Mouse (Mus musculus): ENCODE data around the gene Wfdc9. TPM values are rescaled to one million over a fixed set of nuclear protein-coding genes. Genes with fewer than 3 reads are reported as not detected.
"Not testable (repeated sequence)": the region's sequence is repeated elsewhere in the genome, so short reads cannot be mapped to it uniquely, and the experiment has no call there.

Gene Wfdc9
- polyA plus RNA-seq, 1 experiment from 2014 or later: not detected

DNA sequence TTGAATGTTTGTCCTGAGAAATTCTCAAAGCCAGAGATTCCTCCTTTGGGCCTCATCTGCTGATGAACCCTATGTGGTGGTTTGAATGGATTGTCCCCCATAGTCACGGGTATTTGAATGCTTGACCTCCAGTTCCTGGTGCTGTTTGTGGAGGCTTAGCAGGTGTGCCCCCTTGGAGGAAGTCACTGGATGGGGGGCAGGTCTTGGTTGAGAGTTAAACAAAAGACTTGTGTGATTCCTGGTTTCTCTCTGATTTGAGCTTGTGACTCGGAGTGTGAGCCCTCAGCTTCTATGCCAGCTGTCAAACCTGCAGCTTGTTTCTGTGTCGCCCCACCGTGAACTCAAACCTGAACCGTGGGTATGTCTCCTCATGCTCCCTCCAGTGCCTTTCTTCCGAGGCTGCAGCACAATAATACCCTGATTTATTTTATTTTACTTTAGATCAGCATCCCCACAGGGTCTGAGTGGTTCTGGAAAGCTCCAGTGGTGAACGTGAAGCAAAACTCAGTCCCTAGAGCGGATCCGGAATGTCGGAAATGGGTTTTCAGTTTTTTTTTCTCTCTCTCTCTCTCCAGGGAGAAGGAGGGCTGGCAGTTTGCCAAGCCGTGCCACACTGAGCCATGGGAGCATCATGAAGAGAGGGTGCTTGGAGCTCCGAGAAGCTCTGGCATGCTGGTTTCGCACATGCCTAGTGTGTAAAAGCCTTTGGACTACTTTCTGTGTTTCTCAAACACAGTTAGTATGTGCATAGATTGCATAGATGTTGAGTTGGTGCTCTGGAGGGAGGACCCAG is 14.3 kb downstream of the Wfdc9 start:
- no peak for ATAC-seq (ENCODE audit: low FRiP score, low TSS enrichment)
- no peak overlapping the region for H3K9ac ChIP-seq (replicated peaks; ENCODE audit: low read length)
- no peak overlapping the region for H3K4me2 ChIP-seq (ENCODE audit: low read length)
- no peaks in the 10 kb centered on the region for H3K36me3 ChIP-seq (ENCODE audit: control insufficient read depth, insufficient read depth, low read length)
- DNase-seq: no peak
- no peak overlapping the region for H3K4me3 ChIP-seq (replicated peaks; ENCODE audit: low read depth, low read length)
- H3K27me3 ChIP-seq (ENCODE audit: control insufficient read depth, insufficient read depth, low read length): no peaks in the 10 kb centered on the region
- H3K9me3 ChIP-seq (ENCODE audit: control insufficient read depth, low read length): no peaks in the 10 kb centered on the region
- H3K27ac ChIP-seq (replicated peaks; ENCODE audit: low read depth, low read length): no peak overlapping the region
- no peaks in the 10 kb centered on the region for H3K4me1 ChIP-seq (ENCODE audit: control insufficient read depth, insufficient read depth, low read length)
- 76% methylated on average over 13 of the region's 13 CpGs for WGBS

DNA sequence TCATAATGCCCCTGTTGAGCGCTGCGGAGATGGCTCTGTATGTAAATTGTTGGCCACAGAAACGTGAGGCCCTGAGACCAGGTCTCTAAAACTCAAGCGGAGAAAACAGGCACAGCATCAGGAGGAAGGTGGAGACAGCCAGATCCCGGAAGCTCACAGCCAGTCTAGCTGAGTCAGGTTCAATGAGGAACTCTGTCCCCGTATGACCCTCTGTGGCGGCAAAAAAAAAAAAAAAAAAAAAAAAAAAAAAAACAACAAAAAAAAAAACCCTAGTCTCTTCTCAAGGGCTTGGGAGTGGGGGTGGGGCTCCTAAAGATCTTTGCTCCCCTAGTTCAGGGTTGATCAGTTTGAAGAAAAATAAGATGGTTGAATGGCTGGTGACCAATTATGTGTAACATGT is 15.3 kb downstream of the Wfdc9 start:
- Histone ChIP-seq H3K4me1 (ENCODE audit: control insufficient read depth, insufficient read depth, low read length) (no peaks in the 10 kb centered on the region), H3K27me3 (ENCODE audit: control insufficient read depth, insufficient read depth, low read length) (no peaks in the 10 kb centered on the region), H3K4me2 (ENCODE audit: low read length) (no peak overlapping the region), H3K27ac (replicated peaks; ENCODE audit: low read depth, low read length) (no peak overlapping the region), H3K9me3 (ENCODE audit: control insufficient read depth, low read length) (no peaks in the 10 kb centered on the region), H3K4me3 (replicated peaks; ENCODE audit: low read depth, low read length) (no peak overlapping the region), H3K36me3 (ENCODE audit: control insufficient read depth, insufficient read depth, low read length) (no peaks in the 10 kb centered on the region), H3K9ac (replicated peaks; ENCODE audit: low read length) (no peak overlapping the region)
- WGBS: 66% methylated on average over 7 of the region's 7 CpGs
- DNase-seq: no peak
- ATAC-seq (ENCODE audit: low FRiP score, low TSS enrichment): no peak

GRCm38 (mm10) chr2:164638696-164639095 is 17.7 kb downstream of the Wfdc9 start, which contains the start of gene Wfdc16:
Wfdc16 (minus strand) TSS chr2:164638796.
- Histone ChIP-seq H3K27ac (replicated peaks; ENCODE audit: low read depth, low read length) (no peak within 1 kb of the TSS), H3K4me2 (ENCODE audit: low read length) (no peak within 1 kb of the TSS), H3K9me3 (ENCODE audit: control insufficient read depth, low read length) (no peaks in the 10 kb centered on the region), H3K36me3 (ENCODE audit: control insufficient read depth, insufficient read depth, low read length) (no peaks in the 10 kb centered on the region), H3K9ac (replicated peaks; ENCODE audit: low read length) (no peak within 1 kb of the TSS), H3K4me1 (ENCODE audit: control insufficient read depth, insufficient read depth, low read length) (no peaks in the 10 kb centered on the region), H3K27me3 (ENCODE audit: control insufficient read depth, insufficient read depth, low read length) (no peaks in the 10 kb centered on the region), H3K4me3 (replicated peaks; ENCODE audit: low read depth, low read length) (no peak within 1 kb of the TSS)
- ATAC-seq (ENCODE audit: low FRiP score, low TSS enrichment) (no peak), DNase-seq (no peak)
- WGBS: 92% methylated on average over 3 of the region's 3 CpGs

DNA sequence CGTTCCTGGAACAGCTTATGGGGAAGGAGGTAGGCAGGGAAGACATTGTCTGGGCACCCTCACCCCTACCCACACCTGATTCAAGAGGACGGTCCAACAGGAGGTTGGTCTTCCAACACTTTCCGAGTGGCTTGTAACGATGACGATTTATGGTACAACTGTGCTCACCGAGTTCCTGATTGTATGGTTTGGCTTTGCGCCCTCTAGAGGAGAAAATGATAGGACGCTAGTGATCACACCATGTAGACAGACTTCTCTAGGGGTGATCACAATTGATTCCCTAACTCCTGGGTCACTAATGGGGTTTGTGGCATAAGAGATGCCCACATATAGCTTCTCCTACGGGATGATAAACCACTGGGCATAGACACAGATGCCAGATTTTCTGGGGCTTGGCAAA is 21.1 kb downstream of the Wfdc9 start:
- DNase-seq: no peak

DNA sequence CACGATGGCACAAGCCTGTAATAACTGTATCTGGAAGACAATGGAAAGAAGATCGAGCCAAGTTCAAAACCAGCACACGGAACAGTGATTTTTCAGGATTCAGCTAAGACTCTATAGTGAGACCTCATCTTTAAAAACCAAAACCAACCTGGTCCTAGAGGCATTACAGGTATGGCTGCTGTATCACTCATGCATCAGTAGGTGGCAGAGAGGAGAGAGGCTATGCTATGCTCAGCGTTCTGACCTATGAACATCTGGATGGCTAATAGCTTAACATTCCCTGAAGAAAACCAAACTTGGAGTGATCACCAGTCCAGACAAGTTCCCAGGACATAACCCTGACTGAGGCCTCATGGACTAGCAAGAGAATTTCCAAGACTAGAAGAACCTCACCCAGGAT is 34.6 kb downstream of the Wfdc9 start:
- H3K4me1 ChIP-seq (ENCODE audit: control insufficient read depth, insufficient read depth, low read length): no peaks in the 10 kb centered on the region
- no peaks in the 10 kb centered on the region for H3K27me3 ChIP-seq (ENCODE audit: control insufficient read depth, insufficient read depth, low read length)
- WGBS: 86% methylated on average over 4 of the region's 4 CpGs
- H3K9me3 ChIP-seq (ENCODE audit: control insufficient read depth, low read length): no peaks in the 10 kb centered on the region
- H3K36me3 ChIP-seq (ENCODE audit: control insufficient read depth, insufficient read depth, low read length): no peaks in the 10 kb centered on the region
- ATAC-seq (ENCODE audit: low FRiP score, low TSS enrichment): no peak
- H3K4me3 ChIP-seq (replicated peaks; ENCODE audit: low read depth, low read length): no peak overlapping the region
- no peak overlapping the region for H3K9ac ChIP-seq (replicated peaks; ENCODE audit: low read length)
- no peak overlapping the region for H3K4me2 ChIP-seq (ENCODE audit: low read length)
- no peak overlapping the region for H3K27ac ChIP-seq (replicated peaks; ENCODE audit: low read depth, low read length)
- no peak for DNase-seq

More for the DNA sequence above, 21.1 kb downstream of the Wfdc9 start:
- Histone ChIP-seq H3K27me3 (ENCODE audit: control insufficient read depth, insufficient read depth, low read length) (no peaks in the 10 kb centered on the region), H3K27ac (replicated peaks; ENCODE audit: low read depth, low read length) (no peak overlapping the region), H3K9ac (replicated peaks; ENCODE audit: low read length) (no peak overlapping the region), H3K4me3 (replicated peaks; ENCODE audit: low read depth, low read length) (no peak overlapping the region), H3K4me1 (ENCODE audit: control insufficient read depth, insufficient read depth, low read length) (no peaks in the 10 kb centered on the region), H3K4me2 (ENCODE audit: low read length) (no peak overlapping the region), H3K9me3 (ENCODE audit: control insufficient read depth, low read length) (no peaks in the 10 kb centered on the region), H3K36me3 (ENCODE audit: control insufficient read depth, insufficient read depth, low read length) (no peaks in the 10 kb centered on the region)
- 81% methylated on average over 9 of the region's 9 CpGs for WGBS
- ATAC-seq (ENCODE audit: low FRiP score, low TSS enrichment): no peak

DNA sequence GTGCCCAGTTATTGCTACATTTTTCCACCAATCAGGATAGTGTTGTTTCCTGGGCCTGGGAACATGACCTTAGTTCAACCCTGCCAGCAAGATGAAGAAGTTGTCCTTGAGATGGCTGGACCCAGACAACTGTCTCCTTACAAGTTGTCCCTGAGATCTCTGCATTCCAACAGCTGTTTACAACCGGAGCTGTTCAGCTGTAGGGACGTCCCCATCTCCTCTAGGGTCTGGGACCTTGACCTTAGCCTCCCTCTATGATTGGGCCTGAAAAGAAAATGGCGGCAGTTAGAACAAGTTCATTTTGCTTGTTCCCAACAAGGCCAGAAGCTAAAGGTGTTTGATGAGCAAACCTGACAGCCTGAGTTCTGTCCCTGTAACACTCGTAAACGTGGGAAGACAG is 37.3 kb downstream of the Wfdc9 start:
- Histone ChIP-seq H3K27me3 (ENCODE audit: control insufficient read depth, insufficient read depth, low read length) (no peaks in the 10 kb centered on the region), H3K4me3 (replicated peaks; ENCODE audit: low read depth, low read length) (no peak overlapping the region), H3K9ac (replicated peaks; ENCODE audit: low read length) (no peak overlapping the region), H3K36me3 (ENCODE audit: control insufficient read depth, insufficient read depth, low read length) (no peaks in the 10 kb centered on the region), H3K27ac (replicated peaks; ENCODE audit: low read depth, low read length) (no peak overlapping the region), H3K4me1 (ENCODE audit: control insufficient read depth, insufficient read depth, low read length) (no peaks in the 10 kb centered on the region), H3K9me3 (ENCODE audit: control insufficient read depth, low read length) (no peaks in the 10 kb centered on the region), H3K4me2 (ENCODE audit: low read length) (no peak overlapping the region)
- no peak for DNase-seq
- no peak for ATAC-seq (ENCODE audit: low FRiP score, low TSS enrichment)
- whole genome bisulfite sequencing: 90% methylated on average over 5 of the region's 5 CpGs

GRCm38 (mm10) chr2:164615386-164615785 is 41.0 kb downstream of the Wfdc9 start:
- no peak overlapping the region for H3K9ac ChIP-seq (replicated peaks; ENCODE audit: low read length)
- WGBS: 90% methylated on average over 3 of the region's 3 CpGs

DNA sequence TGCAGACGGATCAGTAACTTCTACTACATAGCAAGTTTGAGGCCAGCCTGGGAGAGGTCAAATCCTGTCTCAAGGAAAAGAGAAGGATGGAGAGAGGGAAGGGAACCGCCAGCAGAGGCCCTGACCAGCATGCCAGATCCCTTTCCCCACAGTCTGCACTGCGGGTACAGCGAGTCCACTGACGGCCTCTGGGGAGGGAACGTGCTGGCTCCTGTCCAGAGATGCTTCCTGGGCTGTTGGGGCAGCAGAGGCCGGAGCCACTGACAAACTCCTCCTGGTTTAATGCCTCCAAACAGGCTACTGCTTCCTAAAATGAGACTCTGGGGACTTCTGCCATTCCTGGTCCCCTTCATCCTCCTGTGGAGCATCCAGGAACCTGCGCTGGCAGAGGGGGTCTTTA is 42.9 kb downstream of the Wfdc9 start, which contains the start of the genes Wfdc6b and Wfdc8:
Gene Wfdc6b, plus strand, starts transcription at position 52 of the 400 bp plus-strand sequence.
Gene Wfdc8, minus strand, starts transcription at position 156 of the 400 bp plus-strand sequence.
- 60% methylated on average over 8 of the region's 8 CpGs for WGBS
- ATAC-seq (ENCODE audit: low FRiP score, low TSS enrichment); H3K9me3 ChIP-seq (ENCODE audit: control insufficient read depth, low read length); H3K4me1 ChIP-seq (ENCODE audit: control insufficient read depth, insufficient read depth, low read length); H3K4me2 ChIP-seq (ENCODE audit: low read length); H3K4me3 ChIP-seq (replicated peaks; ENCODE audit: low read depth, low read length); H3K9ac ChIP-seq (replicated peaks; ENCODE audit: low read length); H3K27me3 ChIP-seq (ENCODE audit: control insufficient read depth, insufficient read depth, low read length); H3K36me3 ChIP-seq (ENCODE audit: control insufficient read depth, insufficient read depth, low read length); H3K27ac ChIP-seq (replicated peaks; ENCODE audit: low read depth, low read length): not testable (repeated sequence)
- peak; percentile 4 for DNase-seq

More at GRCm38 (mm10) chr2:164615386-164615785, 41.0 kb downstream of the Wfdc9 start:
- ATAC-seq (ENCODE audit: low FRiP score, low TSS enrichment) (no peak), DNase-seq (no peak)
- Histone ChIP-seq H3K4me3 (replicated peaks; ENCODE audit: low read depth, low read length) (no peak overlapping the region), H3K27me3 (ENCODE audit: control insufficient read depth, insufficient read depth, low read length) (no peaks in the 10 kb centered on the region), H3K9me3 (ENCODE audit: control insufficient read depth, low read length) (no peaks in the 10 kb centered on the region), H3K36me3 (ENCODE audit: control insufficient read depth, insufficient read depth, low read length) (no peaks in the 10 kb centered on the region), H3K27ac (replicated peaks; ENCODE audit: low read depth, low read length) (no peak overlapping the region), H3K4me2 (ENCODE audit: low read length) (no peak overlapping the region), H3K4me1 (ENCODE audit: control insufficient read depth, insufficient read depth, low read length) (no peaks in the 10 kb centered on the region)

DNA sequence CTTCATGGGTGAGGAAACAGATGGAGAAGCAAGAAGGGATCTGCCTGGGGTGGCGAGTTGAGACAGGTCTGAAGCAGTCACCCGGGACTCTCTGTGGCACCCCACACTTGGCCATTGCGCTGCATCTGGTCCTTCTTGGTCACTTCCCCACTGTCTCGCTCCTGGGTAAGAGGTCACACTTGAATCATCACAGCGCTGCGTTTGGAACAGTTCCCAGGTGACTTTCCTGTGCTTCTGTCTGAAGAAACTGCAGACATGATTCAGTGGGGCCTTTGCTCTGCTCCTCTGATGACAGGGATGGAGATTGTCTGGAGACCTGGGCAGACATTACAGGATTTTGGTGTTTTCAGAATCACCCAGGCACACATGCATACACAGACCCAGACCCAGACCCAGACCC is 47.6 kb downstream of the Wfdc9 start:
- H3K9me3 ChIP-seq (ENCODE audit: control insufficient read depth, low read length): no peaks in the 10 kb centered on the region
- no peak overlapping the region for H3K4me3 ChIP-seq (replicated peaks; ENCODE audit: low read depth, low read length)
- 71% methylated on average over 6 of the region's 6 CpGs for WGBS
- no peak overlapping the region for H3K4me2 ChIP-seq (ENCODE audit: low read length)
- H3K36me3 ChIP-seq (ENCODE audit: control insufficient read depth, insufficient read depth, low read length): no peaks in the 10 kb centered on the region
- DNase-seq: no peak
- H3K4me1 ChIP-seq (ENCODE audit: control insufficient read depth, insufficient read depth, low read length): no peaks in the 10 kb centered on the region
- no peaks in the 10 kb centered on the region for H3K27me3 ChIP-seq (ENCODE audit: control insufficient read depth, insufficient read depth, low read length)
- H3K27ac ChIP-seq (replicated peaks; ENCODE audit: low read depth, low read length): no peak overlapping the region
- no peak overlapping the region for H3K9ac ChIP-seq (replicated peaks; ENCODE audit: low read length)
- no peak for ATAC-seq (ENCODE audit: low FRiP score, low TSS enrichment)

Measured in midbrain, embryonic 14.5 days (tissue).